8 mouse cellular contexts compared by ENCODE assay signal in the genomic region with DNA sequence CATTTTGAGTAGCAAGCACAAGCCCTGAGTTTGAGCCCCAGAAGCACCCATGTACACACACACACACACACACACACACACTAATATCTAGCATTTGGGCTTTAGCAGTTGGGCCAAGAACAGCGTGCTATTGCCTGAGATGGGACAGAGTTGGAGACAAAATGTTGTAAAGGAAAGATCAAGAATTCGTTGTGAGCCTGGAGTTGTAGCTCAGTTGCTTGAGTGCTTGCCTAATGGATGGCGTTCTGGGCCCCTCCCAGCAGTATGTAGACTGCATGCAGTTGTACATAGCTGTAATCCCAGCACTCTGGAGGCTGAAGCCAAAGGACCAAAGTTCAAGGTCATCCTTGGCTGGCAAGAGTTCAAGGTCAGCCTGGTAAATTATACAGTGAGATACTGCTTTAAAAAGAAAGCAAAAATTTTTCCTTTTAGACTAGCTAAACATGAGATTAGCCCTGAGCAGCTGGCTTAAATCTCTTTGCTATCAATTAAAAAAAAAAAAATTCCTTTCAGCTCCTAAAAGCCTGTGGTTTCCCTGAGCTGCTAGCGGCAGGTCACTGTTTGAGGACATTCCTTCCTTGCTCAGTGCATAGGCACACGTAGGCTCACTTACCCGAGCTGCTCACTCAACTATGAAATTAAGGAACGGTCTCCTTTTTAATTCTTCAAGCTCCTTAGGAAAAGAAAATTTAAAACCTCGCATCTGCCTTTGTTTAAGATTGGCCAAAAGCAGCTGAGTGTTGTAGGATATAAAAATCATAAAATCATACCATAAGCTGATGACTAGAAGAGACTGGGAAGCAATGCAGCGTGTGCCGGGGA.
DNase-seq lines count a peak whose midpoint lies in the region; ATAC-seq and TF ChIP-seq lines count a peak whose summit lies in the region.

No protein-coding gene starts in this region.

- H3K4me2 ChIP-seq in intestine, embryonic 15.5 days (replicated peaks), result no peak overlapping the region
- peak overlapping the region; percentile 30 for H3K4me2 ChIP-seq in midbrain, embryonic 14.5 days (ENCODE audit: low read length)

- H3K27ac ChIP-seq in gastrocnemius, adult 2 months, result peak overlapping the region; percentile 95
- peak overlapping the region; percentile 61 for H3K27ac ChIP-seq in intestine, embryonic 15.5 days
- H3K27ac ChIP-seq in midbrain, embryonic 14.5 days (replicated peaks; ENCODE audit: low read depth, low read length), result peak overlapping the region; percentile 64

- TF ChIP-seq CTCF in gastrocnemius, adult 2 months (IDR thresholded peaks at IDR 0.05), result no peak

- peak overlapping the region; percentile 62 for H3K4me3 ChIP-seq in gastrocnemius, adult 2 months
- H3K4me3 ChIP-seq in intestine, embryonic 15.5 days (replicated peaks), result no peak overlapping the region
- H3K4me3 ChIP-seq in midbrain, embryonic 14.5 days (replicated peaks; ENCODE audit: low read depth, low read length), result no peak overlapping the region

- H3K9me3 ChIP-seq in intestine, embryonic 15.5 days, result no peaks in the 10 kb centered on the region
- no peaks in the 10 kb centered on the region for H3K9me3 ChIP-seq in midbrain, embryonic 14.5 days (ENCODE audit: control insufficient read depth, low read length)

- H3K9ac ChIP-seq in intestine, embryonic 15.5 days, result no peak overlapping the region
- no peak overlapping the region; the same call in 1 of the 2 replicates for H3K9ac ChIP-seq in midbrain, embryonic 14.5 days (replicated peaks; ENCODE audit: low read length)

- peak; percentile 35 for DNase-seq in gastrocnemius, adult 2 months
- no peak for DNase-seq in gastrocnemius, postnatal 36 days
- peak; percentile 53 to 66 for DNase-seq in adrenal gland, postnatal 36 days
- DNase-seq in midbrain, embryonic 14.5 days, result peak; percentile 37
- DNase-seq in thymus, postnatal 14 days, result no peak
- no peak for DNase-seq in layer of hippocampus, adult 8-10 months (ENCODE audit: low spot score in 2 of 2)
- DNase-seq in c-Kit-positive CD71-positive TER-119-positive erythroid progenitor cells, embryonic 14.5 days (ENCODE audit: low spot score), result no peak

- no peaks in the 10 kb centered on the region for H3K36me3 ChIP-seq in intestine, embryonic 15.5 days
- no peaks in the 10 kb centered on the region for H3K36me3 ChIP-seq in midbrain, embryonic 14.5 days (ENCODE audit: control insufficient read depth, insufficient read depth, low read length)

- H3K27me3 ChIP-seq in intestine, embryonic 15.5 days (replicated peaks), result no peaks in the 10 kb centered on the region
- H3K27me3 ChIP-seq in midbrain, embryonic 14.5 days (ENCODE audit: control insufficient read depth, insufficient read depth, low read length), result no peaks in the 10 kb centered on the region

- peaks cover 55% of the 10 kb centered on the region for H3K4me1 ChIP-seq in intestine, embryonic 15.5 days (replicated peaks)
- H3K4me1 ChIP-seq in midbrain, embryonic 14.5 days (ENCODE audit: control insufficient read depth, insufficient read depth, low read length), result peaks cover 43% of the 10 kb centered on the region

- WGBS in intestine, embryonic 15.5 days, result 44% methylated on average over 10 of the region's 10 CpGs
- 30% methylated on average over 10 of the region's 10 CpGs for WGBS in midbrain, embryonic 14.5 days

- no peak for ATAC-seq in intestine, embryonic 15.5 days
- ATAC-seq in midbrain, embryonic 14.5 days (ENCODE audit: low FRiP score, low TSS enrichment), result no peak

- intact Hi-C loops in gastrocnemius, adult 2 months (cut with DNase I), result no loop called here
- intact Hi-C loops in gastrocnemius, postnatal 36 days (cut with DNase I), result loop anchor here (5.0 kb wide), 1 partner anchor 35 kb away; no protein-coding TSS in a partner anchor

Comparison
In these comparisons a context has a peak if more than half of its experiments do, and no peak if none do; other contexts are left out.
1. DNase-seq: peak in gastrocnemius, adult 2 months (single experiment), adrenal gland, postnatal 36 days (2 of 2) and midbrain, embryonic 14.5 days (single experiment); none in gastrocnemius, postnatal 36 days (0 of 2), thymus, postnatal 14 days (single experiment), layer of hippocampus, adult 8-10 months (0 of 2) and c-Kit-positive CD71-positive TER-119-positive erythroid progenitor cells, embryonic 14.5 days (single experiment).
2. Peak in every context shown above with its lines, with median percentiles within 50 percentile points of each other: H3K27ac ChIP-seq.